Mouse (Mus musculus): Measurements from ENCODE around the gene Allc. TPM values are rescaled to one million over a fixed set of nuclear protein-coding genes. Genes with fewer than 3 reads are reported as not detected.

The Allc gene
- total RNA-seq, 2 experiments from 2014 or later: not detected

DNA sequence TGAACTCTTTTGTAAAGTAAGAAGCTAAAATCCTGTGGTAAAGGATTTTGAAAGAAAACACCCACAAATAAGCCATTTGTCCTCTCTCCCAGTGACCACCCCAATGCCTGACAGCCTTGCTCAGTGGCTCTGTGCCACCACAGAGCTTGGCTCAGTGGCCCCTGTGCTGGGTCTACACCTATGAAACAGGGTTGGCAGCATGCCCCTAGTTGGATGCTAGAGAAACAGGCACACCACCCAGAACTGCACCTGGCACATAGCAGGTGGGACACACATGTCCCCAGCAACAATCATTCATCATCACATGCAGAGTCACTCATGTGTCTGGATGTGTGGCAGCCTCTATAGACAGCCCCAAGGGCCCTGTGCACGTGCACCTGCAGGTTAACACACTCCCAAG is 21.2 kb upstream of the Allc start:
- Histone ChIP-seq H3K4me3 (no peak overlapping the region), H3K27ac (no peak overlapping the region)
- no peak for TF ChIP-seq CTCF (IDR thresholded peaks at IDR 0.05)
- intact Hi-C loops (cut with DNase I): no loop called here
- DNase-seq: no peak

- H3K4me3 ChIP-seq: no peak overlapping the region
- intact Hi-C loops (cut with DNase I): no loop called here
- no peak for DNase-seq
- TF ChIP-seq CTCF (IDR thresholded peaks at IDR 0.05): no peak
- H3K27ac ChIP-seq: no peak overlapping the region
Observed at GRCm38 (mm10) chr12:28602259-28602658, 19.9 kb upstream of the Allc start.

DNA sequence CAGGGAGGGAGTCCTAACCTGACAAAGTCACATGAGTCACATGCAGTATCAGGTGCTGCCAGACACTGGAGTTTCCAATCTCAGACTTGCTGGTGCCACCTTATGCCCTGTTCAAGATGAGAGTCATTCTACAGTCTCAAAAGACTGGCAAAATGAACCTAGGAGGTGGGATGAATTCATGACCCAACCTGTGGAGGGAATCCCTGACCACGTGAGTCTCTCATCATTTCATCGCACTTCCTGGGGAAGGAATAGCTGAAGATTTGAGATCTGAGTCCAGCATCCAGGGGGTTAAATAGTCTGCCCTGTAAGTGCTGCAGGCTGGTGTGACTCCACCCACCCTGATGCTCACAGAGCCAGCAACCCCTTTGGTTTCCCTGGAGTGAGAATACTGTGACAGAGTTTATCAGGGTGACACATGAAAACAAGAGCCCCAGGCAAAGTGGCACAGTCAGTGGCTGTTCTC is 16.2 kb upstream of the Allc start:
- H3K4me3 ChIP-seq: no peak overlapping the region
- intact Hi-C loops (cut with DNase I): no loop called here
- no peak for DNase-seq
- TF ChIP-seq CTCF (IDR thresholded peaks at IDR 0.05): no peak
- H3K27ac ChIP-seq: no peak overlapping the region

- intact Hi-C loops (cut with DNase I): no loop called here
- Histone ChIP-seq H3K4me3 (no peak overlapping the region), H3K27ac (no peak overlapping the region)
- TF ChIP-seq CTCF (IDR thresholded peaks at IDR 0.05): no peak
- no peak for DNase-seq
Observed at GRCm38 (mm10) chr12:28598110-28598509, 15.8 kb upstream of the Allc start.

- H3K4me3 ChIP-seq: no peak overlapping the region
- no peak for DNase-seq
- TF ChIP-seq CTCF (IDR thresholded peaks at IDR 0.05): no peak
- intact Hi-C loops (cut with DNase I): no loop called here
- H3K27ac ChIP-seq: no peak overlapping the region
Observed at GRCm38 (mm10) chr12:28597699-28598098, 15.4 kb upstream of the Allc start.

DNA sequence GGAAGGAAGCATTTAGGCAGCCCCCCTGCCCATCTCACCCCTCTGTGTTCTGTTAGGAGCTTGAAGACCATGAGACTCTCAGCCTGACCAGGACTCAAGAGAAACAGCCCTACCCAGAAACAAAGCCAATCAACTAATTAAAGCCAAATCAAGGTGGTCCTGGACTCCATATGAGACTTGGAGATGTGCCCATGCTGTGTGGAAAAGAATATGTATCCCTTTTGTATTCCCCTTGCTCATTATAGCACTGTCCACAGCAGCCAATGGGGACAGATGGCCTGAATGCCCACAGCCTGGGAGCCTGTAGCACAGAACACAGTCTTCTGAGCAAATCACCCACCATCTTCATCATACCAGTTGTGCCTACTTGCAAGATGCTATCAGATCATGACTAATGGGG is 14.5 kb upstream of the Allc start:
- TF ChIP-seq CTCF (IDR thresholded peaks at IDR 0.05): no peak
- intact Hi-C loops (cut with DNase I): no loop called here
- Histone ChIP-seq H3K27ac (no peak overlapping the region), H3K4me3 (no peak overlapping the region)
- no peak for DNase-seq

DNA sequence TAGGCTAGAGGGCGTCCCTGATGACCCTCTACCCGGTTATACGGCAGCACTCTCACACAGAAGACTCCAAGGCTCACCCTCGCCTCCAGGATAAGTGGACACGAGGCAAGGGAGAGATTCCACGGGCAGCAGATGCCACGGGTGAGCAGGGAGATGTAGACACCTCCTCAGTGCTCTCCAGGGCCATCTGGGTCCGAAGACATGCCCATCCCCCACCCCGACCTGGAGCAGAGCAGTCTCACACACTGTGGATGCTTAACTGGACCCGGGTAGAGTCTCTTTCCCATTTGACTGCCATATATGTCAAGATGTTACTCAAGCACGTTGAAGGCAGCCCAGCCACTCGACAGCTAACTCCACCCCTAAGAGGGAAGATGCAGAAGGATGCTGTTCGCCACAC is 8.1 kb upstream of the Allc start:
- TF ChIP-seq CTCF (IDR thresholded peaks at IDR 0.05): no peak
- DNase-seq: no peak
- no peak overlapping the region for H3K4me3 ChIP-seq
- no peak overlapping the region for H3K27ac ChIP-seq
- intact Hi-C loops (cut with DNase I): no loop called here

GRCm38 (mm10) chr12:28589090-28589868 is 7.0 kb upstream of the Allc start:
- intact Hi-C loops (cut with DNase I): loop anchor here (10.0 kb wide), 1 partner anchor 246 kb away; no protein-coding TSS in a partner anchor
- TF ChIP-seq CTCF (IDR thresholded peaks at IDR 0.05): peak; percentile 88
- DNase-seq: peak; percentile 83
- peak overlapping the region; percentile 69 for H3K4me3 ChIP-seq
- no peak overlapping the region for H3K27ac ChIP-seq

GRCm38 (mm10) chr12:28587949-28588348 is 5.6 kb upstream of the Allc start:
- TF ChIP-seq CTCF (IDR thresholded peaks at IDR 0.05): no peak
- intact Hi-C loops (cut with DNase I): loop anchor here (10.0 kb wide), 1 partner anchor 247 kb away; no protein-coding TSS in a partner anchor
- Histone ChIP-seq H3K27ac (no peak overlapping the region), H3K4me3 (no peak overlapping the region)
- no peak for DNase-seq

DNA sequence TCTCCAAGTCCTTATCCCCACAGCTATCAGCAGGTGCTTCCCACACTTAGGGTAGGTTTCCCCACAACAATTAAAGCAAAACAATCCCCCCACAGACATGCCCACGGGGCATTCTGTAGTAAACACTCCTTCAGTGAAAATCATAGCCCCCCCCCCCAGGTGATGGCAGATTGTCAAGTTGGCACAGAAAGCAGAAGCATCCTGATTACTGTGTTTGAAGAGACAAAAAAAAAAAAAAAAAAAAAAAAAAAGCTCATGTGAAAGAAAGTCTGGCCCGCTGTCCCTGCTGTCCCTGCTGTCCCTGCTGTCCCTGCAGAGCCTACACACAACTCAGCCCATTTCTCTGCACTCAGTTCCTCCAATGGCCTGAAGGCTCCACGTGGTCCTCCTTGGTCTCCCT is 1.7 kb upstream of the Allc start:
- no peak for DNase-seq
- Histone ChIP-seq H3K4me3 (no peak overlapping the region), H3K27ac (no peak overlapping the region)
- no peak for TF ChIP-seq CTCF (IDR thresholded peaks at IDR 0.05)
- intact Hi-C loops (cut with DNase I): loop anchor here (10.0 kb wide), 1 partner anchor 251 kb away; no protein-coding TSS in a partner anchor

GRCm38 (mm10) chr12:28579132-28579531 is 3.2 kb downstream of the Allc start:
- TF ChIP-seq CTCF (IDR thresholded peaks at IDR 0.05): peak; percentile 43
- no peak overlapping the region for H3K4me3 ChIP-seq
- no peak for DNase-seq
- intact Hi-C loops (cut with DNase I): no loop called here
- H3K27ac ChIP-seq: no peak overlapping the region

DNA sequence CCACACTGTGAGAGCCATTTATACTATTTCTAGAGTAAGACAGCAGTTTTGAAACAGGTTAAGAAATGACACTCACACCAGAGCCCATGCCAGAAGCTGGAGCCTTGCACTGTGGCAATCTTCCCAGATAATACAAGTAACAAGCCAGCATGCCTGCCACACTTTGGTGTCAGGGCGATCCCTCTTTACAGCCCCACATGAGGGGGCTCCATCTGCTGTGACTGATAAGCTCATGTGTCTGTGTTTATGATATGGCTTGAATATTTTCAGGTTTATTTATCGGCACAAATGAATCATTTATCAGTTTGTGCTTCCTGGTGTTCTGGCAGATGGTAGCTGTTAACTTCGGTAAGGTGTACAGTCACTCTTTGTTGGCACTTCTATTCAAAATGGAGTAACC is 4.2 kb downstream of the Allc start:
- no peak for TF ChIP-seq CTCF (IDR thresholded peaks at IDR 0.05)
- intact Hi-C loops (cut with DNase I): no loop called here
- DNase-seq: no peak
- no peak overlapping the region for H3K4me3 ChIP-seq
- no peak overlapping the region for H3K27ac ChIP-seq

- no peak overlapping the region for H3K4me3 ChIP-seq
- no peak for DNase-seq
- no peak for TF ChIP-seq CTCF (IDR thresholded peaks at IDR 0.05)
- H3K27ac ChIP-seq: no peak overlapping the region
- intact Hi-C loops (cut with DNase I): no loop called here
Observed at GRCm38 (mm10) chr12:28575366-28576070, 6.8 kb downstream of the Allc start.
